Mouse (Mus musculus) CD4-positive helper T cell, adult 2 months (primary cell): Measurements from ENCODE around the gene Rangap1.
"Not testable (repeated sequence)": the region's sequence is repeated elsewhere in the genome, so short reads cannot be mapped to it uniquely, and the experiment has no call there.

Experiments used
- DNase-seq: peaks from one replicate; pipeline ENCODE4 v3.0.0-alpha.2; 2012; ENCODE audit warnings: low read depth, missing footprints, low spot score

Gene Rangap1

DNA sequence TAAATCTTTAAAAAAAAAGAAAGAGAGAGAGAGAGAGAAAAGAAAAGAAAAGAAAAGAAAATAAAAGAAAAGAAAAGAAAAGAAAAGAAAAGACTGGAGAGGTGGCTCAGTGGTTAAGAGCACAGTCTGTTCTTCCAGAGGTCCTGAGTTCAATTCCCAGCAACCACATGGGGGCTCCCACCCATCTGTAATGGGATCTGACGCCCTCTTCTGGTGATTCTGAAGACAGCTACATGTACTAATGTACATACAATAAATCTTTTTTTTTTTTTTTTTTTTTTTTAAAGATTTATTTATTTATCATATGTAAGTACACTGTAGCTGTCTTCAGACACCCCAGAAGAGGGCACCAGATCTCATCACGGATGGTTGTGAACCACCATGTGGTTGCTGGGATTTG lies 3.0 kb downstream of the Rangap1 start:
- peak; percentile 25 for DNase-seq

DNA sequence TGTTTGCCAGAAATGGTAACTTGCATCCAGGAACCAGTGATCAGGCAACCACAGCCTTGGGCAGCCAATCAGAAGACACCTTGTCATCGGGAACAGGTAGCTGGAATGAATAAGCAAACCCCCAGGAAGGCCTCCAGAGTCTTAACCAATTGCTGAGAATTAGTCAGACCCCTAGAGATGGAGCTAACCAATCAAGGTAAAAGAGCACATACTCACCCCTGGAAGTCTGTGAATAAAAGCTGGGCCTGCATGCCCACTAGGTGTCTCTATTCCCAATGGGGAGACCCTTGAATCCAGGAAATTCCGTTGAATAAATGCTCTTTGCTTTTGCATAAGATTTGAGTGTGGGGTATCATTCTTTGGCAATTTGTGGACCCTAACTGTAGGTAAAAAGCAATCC lies 5.4 kb downstream of the Rangap1 start:
- DNase-seq, result no peak

DNA sequence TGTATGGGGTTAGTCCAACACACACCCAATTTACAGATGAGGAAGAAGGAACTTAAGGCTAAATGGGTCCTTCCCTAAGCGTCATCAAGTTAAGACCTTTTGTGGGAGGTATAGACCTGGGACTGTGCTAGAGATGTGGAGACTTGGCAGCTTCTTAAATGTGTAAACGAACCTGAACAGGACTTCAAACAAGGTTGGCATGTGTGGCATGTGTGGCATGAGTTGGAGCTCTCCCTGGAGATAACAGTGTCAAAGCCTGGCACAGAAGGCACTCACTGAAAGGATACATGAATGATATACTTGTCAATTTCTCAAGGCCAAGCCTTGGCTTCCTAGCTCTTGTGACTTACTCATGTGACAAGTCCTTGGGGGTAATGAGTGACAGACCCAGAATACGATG lies 6.0 kb downstream of the Rangap1 start:
- DNase-seq, result no peak

DNA sequence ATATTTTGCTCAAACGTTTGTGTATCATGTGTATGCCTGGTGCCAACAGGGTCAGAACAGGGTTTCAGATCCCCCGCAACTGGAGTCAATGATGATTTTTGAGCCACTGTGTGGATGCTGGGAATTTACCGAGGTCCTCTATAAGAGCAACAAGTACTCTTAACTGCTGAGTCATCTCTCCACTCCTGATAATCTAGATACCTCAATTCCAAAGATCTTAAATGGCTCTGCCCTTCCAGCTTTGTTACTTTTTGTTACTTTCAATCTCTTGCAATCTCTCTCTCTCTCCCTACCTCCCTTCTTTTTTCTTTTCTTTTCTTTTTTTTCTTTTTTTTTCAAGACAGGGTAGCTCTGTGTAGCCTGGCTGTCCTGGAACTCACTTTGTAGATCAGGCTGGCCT lies 10.3 kb downstream of the Rangap1 start:
- no peak for DNase-seq

DNA sequence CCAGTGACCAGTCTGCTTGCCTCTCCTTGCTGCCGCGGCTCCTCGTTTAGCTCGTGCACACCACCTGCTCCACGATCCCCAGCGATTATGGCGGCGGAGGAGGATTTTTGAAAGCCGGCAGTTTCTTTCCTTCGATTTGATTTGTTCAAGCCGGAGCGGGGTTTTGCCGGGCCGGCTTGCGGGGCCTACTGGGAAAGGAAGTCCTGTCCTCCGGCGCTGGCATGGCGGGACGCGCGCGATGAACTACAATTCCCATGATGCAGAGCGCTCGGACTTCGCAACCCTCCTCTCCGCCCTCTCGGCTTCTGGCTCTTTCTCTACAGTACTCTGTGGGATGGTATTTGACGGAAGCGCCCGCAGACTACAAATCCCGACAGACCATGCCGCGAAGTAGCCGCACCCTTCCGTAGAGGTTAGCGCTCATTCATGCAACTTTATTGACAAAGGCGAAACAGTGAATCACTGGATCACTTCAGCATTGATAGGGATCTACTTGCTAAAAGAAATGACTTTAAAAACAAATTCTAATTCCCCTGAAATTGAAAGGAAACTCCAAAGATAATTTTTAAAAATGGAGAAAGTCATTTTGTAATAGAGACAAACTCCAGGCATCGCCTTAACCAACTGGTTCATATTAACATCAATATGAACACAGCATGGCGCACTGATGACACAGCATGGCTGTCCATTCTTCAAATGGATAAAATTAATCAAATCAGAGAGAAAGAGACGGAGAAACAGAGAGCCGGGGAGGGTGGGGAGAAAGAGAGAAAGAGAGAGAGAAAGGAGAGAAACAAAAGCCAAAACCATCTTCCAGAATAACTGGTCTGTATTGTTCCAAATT lies 15.3 kb downstream of the Rangap1 start:
- DNase-seq, result peak; percentile 99

DNA sequence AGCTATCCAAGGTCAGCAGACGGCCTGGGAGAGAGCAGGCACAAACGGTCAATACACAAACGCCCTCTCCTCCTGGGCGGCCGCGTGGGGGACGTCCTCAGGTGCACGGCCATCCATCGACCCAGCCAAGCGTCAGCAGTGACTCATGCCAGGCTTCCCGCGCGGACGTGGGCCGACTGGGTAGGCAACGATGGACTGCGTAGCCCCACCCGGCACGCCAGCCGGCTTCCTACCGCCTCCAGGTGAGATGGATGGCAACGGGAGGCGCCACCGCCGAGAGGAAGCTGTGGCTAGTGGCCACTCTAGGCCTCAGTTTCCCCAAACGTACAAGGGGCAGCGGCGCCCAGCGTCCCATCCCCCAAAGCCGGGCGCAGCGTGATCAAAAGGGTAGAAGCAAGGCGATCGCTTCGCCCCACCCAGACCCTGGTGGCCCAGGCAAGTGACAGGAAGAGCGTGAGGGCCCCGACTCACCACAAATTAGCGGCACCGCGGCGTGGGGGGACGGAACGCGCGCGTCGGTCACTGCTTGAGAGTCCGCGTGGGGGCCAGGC lies 16.0 kb downstream of the Rangap1 start:
- no peak for DNase-seq

DNA sequence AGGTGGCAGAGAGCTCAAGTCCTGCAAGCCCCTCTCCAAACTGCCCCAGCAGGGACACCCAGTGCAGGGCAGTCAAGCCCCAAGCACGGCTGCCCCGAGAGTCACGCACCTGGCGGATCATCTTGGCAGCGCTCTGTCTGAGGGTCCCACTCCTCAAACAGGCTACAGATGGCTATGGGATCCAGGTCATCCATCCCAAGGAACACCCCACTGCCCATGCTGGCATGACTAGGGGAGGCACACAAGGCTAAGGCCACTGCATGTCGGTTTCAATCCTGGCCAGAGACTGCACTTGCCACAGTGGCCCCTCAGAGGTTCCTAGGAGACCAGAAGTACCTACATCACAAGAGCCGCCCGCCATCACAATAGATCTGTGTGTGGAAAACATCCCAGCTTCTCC lies 19.4 kb downstream of the Rangap1 start:
- no peak for DNase-seq

DNA sequence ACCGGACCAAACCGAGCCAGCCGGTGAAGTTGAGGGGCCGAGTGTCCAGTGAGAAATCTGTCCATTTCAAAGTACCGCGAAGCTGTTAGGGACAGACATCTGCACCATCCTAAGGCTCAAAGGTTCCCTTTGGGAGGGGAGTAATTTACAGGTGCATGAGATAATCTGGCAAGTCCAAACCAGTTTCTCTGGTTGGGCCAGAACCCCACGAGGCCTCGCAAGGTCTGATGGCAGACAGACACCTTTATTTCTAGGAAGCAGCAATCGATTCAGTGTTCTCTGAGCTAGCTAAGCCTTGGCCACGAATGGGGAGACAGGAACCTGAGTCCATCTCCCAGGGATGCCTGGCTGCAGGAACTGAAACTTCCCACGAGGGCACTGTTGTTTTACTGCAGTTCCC lies 21.7 kb downstream of the Rangap1 start:
- DNase-seq, result no peak

DNA sequence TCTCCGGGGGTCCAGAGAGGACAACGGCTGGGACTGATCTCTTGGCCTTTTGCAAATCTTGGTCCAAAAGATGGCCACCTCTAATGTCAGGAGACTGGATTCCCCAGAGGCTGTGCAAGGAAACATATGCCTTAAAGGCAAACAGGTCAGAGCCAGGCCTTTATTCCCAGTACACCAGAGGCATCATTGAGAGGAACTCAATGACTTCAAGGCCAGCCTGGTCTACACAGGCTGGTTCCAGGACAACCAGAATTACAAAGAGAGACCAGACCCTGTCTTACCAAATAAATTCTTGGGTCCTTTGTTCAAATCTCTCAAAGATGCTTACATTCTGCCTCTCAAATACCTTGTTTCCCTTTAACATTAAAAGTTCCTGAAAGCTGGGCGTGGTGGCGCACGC lies 23.0 kb downstream of the Rangap1 start:
- no peak for DNase-seq

DNA sequence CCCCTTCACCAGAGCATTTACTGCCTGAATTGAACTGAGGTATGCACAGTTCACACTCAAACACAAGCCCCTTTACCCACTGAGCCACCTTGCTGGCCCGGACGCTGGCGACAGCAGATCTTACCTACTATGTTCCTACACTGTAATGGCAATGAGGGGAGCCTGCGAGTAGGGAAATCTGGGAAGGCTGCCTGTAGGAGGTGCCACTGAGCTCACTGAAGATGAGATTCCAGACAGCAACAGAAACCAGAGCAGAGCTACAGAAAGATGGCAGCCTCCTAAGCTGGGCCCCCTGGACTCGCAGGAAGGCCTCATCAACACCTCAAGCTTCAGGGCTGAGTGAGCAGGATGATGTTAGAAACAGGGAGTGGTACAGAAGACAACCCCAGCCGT lies 26.2 kb downstream of the Rangap1 start:
- DNase-seq, result no peak

DNA sequence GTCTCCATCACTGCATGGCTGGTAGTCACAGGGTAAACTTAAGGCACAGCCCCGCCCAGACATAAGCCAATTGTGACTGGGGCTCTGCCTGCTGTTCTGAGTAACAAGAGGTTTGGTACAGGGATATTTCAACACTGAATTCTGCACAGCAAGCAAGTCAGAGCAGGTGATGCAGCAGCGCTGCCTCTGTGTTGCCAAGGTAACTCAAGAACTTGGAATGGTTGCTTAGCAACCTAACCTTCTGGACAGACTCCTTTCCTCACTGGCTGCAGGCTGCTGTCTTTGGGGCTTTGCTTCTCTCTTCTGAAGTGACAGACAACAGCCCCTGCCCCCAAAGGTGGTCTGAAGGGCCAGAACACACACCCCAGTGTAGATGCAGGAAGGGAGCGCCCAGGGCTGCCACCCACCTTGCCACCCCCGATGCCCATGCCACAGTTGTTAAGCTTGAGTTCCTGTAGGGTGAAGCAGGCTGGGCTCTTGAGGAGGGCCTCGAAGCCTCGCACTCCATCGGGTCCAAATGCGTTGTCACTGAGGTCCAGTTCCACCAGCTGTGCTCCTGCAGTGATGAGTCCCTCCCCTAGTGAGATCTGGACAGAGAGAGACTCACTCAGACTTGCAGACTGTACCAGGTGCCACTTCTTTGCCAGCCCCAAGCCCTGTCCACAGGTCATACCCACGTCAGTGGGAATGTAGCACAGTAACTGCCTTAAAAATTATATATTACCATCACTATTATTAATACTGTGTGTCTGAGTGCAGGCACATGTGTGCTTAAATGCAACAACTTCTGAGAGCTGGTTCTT lies 26.8 kb downstream of the Rangap1 start:
- DNase-seq, result no peak

DNA sequence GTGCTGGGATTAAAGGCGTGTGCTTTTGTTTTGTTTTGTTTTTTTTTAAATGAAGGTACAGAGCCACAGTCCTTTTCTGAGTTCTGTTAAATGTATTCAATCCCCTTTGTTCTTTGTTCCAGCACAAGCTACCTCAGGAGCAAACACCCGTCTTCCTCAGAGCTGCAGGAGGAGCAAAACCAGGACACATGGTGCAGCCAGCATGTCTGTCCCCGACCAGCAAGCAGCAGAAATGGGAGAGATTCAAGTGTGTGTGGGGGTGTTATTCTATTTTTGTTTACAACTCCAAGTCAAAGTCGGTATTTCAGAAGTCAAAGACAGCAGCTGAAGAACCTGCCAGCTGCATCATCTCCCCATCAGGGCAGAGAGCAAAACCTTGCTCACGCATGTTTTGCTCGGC lies 31.6 kb downstream of the Rangap1 start:
- DNase-seq, result no peak

DNA sequence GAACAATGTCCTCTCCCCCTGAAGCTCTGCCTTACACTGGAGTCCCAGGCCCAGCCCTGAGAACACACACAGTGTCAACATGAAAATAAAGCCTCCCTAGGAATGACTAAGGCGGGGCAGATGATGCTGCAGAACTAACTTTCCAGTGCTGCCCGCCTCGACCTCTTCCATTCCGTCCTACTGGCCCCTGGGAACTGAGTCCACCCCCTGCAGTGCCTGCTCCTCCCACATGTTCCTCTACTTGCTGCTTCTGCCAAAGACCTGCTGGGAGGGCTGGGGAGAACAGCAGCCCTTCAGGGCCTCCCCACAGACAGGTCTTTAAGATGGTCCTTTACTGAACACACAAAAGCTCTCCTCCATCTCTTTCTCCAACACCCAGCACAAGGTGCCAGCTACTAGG lies 34.5 kb downstream of the Rangap1 start:
- DNase-seq, result no peak

DNA sequence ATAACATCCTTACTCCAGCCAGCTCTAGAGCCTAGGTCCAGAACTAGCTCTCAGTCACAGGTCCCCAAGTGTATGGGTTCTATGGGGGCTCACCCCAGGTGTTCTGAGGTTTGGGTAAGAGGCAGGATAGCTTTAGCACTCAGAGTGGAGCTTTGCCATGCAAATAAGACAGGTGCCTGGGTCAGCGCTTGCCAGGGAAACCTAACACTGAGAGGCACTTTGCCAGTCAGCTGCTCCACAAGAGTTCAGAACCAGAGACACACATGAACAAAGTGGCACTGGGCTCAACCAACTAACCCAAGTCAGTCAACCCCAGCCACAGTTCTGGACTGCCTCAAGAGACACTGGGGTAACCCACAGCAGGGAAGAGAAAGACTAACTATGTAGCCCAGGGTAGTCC lies 35.6 kb downstream of the Rangap1 start:
- DNase-seq, result no peak

DNA sequence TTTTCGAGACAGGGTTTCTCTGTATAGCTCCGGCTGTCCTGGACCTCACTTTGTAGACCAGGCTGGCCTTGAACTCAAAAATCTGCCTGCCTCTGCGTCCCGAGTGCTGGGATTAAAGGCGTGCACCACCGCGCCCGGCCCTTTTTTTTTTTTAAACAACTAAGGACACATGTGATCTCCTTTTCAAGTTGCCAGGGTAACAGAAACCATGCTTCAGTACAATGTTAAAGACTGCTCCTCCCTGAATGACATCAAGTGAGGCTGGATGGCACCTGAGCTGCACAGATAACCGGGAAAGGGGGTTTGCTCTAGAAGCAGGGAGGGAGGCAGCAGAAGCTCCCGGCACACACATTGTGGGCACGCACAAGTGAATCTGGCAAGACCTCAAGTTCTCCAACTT lies 36.3 kb downstream of the Rangap1 start:
- no peak for DNase-seq

DNA sequence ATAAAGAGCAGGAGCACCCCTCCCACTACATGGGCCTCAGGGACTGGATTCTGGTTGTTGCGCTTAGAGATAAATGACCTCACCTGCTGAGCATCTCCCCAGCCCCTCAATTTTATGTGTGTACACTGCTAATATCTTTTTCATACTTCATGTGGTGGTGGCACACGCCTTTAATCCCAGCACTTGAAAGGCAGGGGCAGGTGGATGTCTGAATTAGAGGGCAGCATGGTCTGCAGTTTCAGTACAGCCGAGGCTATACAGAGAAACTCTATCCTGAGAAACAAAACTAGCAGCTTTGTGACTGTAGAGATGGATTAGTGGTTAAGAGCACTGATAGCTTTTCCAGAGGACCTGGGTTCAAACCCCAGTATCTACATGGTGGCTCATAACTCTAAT lies 42.2 kb downstream of the Rangap1 start:
- no peak for DNase-seq

DNA sequence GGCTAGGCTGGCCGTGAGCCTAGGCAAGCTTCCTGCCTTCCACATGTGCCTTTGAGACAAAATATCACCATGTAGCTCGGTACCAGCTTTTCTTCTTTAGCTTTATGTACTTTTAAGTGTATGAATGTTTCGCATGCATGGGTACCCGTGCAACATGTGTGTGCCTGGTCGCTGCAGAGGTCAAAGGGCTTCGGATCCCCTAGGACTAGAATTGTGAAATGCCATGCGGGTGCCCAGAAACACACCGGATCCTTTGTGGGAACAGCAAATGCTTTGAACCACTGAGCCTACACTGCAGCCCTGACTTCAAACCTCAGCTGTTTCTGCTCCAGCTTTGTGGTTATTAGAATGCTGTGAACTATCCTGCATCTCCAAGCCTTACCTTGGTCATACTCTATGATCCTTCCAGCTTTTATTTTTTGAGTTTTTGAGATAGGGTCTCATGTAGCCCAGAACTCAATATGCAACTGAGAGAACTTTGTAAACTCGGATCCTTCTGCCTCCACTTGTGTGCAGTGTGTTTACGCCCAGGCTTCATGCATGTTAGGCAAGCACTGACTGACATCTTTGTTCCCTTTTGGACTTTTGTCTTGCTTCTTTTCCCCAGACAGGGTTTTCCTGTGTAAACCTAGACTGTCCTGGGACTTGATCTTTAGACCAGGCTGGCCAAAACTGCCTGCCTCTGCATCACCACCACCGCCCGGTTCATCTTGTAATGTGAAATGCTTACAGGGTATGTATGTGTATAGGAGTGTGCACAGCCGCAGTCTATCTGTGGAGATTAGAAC lies 42.8 kb downstream of the Rangap1 start:
- DNase-seq, result no peak

DNA sequence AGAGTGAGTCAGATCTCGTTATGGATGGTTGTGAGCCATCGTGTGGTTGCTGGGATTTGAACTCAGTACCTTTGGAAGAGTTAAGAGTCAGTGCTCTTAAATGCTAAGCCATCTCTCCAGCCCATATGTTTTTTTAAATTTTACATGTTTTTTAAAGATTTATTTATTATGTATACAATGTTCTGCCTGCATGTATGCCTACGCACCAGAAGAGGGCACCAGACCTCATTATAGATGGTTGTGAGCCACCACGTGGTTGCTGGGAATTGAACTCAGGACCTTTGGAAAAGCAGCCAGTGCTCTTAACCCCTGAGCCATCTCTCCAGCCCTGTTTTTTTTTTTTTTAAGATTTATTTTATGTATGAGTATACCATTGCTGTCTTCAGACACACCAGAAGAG lies 44.0 kb downstream of the Rangap1 start:
- DNase-seq, result not testable (repeated sequence)

DNA sequence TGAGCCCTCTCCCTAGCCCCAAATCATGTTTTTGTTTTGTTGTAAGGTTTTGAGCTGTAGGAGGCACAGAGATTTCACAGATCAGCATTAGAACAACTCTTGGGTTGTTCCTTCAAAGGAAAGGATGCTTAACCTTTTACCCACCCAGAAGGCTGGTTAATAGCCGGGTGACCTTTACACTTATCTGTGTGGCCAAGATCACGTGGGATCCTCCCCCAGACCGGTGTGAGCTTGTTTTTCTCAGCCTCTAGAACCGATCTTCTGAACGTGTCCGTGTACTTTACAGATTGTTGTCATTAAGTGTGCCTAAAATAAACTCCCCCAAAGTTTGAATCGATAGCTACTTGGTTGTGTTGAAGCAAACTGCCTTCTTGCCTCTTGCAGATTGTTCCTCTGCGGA lies 44.7 kb downstream of the Rangap1 start:
- DNase-seq, result no peak

DNA sequence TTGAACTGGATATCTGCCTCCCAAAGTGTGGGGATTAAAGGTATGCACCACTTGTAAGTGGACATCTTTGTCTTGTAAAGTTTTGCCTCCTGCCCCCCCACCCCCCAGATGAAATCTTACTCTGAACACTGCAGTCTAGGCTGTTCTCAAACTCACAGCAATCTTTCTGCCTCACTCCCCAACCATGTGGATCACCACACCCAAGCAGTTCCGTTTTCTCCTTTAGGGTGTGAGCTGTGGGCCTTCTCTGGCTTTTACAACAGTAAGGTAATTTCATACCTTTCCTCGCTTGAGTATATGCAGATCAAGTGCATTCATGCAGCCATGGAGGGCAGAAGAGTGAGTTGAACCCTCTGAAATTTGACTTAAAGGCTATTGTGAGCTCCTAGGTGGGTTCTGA lies 45.2 kb downstream of the Rangap1 start:
- no peak for DNase-seq

DNA sequence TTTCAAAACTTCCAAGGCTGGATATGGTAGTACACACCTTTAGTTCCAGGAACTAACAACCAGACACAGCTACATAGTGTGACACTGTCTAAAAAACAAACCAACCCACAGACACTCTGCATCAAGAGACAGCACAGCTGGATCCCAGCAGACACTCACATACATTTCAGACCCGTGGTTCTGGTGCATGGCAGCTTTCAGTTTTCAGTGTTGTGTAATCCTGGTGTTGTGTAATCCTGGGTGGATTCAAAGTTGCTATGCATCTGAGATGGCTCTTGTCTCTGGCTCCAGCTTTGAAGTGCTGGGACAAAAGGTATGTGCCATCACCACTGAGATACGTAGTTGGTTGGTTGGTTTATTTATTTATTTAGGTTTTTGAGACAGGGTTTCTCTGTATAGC lies 46.8 kb downstream of the Rangap1 start:
- DNase-seq, result no peak

DNA sequence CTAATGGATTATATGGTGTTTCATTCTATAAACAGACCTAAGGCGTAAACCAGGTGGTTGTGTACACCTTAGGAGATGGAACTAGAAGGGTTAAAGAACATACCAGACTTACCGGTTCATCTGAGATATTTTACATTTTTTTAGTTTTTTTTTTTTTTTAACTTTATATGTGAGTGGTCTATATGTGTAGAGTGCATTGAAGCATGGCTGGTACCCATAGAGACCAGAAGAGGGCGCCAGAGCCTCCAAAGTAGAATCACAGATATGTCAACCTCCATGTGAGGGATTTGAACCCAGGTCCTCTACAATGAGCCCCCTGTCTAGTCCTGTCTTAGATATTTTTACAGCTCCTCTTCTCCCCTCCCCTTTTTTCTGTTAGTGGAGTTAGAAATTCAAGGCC lies 47.5 kb downstream of the Rangap1 start:
- DNase-seq, result peak; percentile 50
